ENCODE assay signal across 13 mouse cellular contexts in the genomic region with DNA sequence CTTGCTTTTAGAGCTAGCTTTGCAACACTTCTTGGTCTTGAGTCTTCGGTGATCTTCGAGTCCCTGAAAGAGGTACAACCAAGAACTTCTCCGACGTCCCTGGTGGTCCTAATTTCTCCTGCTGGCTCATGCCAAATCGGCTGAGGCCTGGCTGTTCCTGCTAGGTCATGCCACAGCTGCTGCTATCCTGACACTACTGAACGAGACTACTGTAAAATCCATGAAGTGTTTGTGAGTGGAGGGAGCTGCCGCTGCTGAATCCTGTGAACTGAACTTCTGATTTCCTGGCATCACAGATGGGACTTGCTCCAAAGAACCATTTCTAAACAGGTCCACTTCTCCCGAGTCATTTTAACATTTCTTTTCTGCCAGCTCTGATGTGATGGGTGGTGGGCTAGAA.
"Had no signal": no experiment of that assay in that cellular context is flagged by ENCODE, and none has a peak within 500 bp of the region (broad histone marks: within the 10 kb centered on the region; RNA-seq: fewer than 3 reads in every experiment).

No protein-coding gene starts in this region.

- H3K4me1 ChIP-seq: limb, embryonic 12.5 days; midbrain, embryonic 15.5 days; neural tube, embryonic 12.5 days had no signal

- DNase-seq: kidney, adult 2 months; kidney, postnatal 25 days; layer of hippocampus, adult 9-11 months; liver; liver, embryonic 13.5 days; liver, postnatal 0 days; thymus, postnatal 36 days had no signal

- ATAC-seq: intestine, embryonic 16.5 days; liver, postnatal 0 days; midbrain, embryonic 15.5 days had no signal

- H3K9me3 ChIP-seq: limb, embryonic 12.5 days; liver, embryonic 13.5 days; midbrain, embryonic 10.5 days; midbrain, embryonic 15.5 days; neural tube, embryonic 12.5 days had no signal

- H3K4me2 ChIP-seq: limb, embryonic 12.5 days; liver, embryonic 13.5 days; midbrain, embryonic 15.5 days; neural tube, embryonic 12.5 days had no signal

- H3K27me3 ChIP-seq: limb, embryonic 12.5 days; liver, embryonic 13.5 days; midbrain, embryonic 15.5 days; neural tube, embryonic 12.5 days had no signal

- H3K9ac ChIP-seq: limb, embryonic 12.5 days; liver, embryonic 13.5 days; liver, postnatal 0 days; midbrain, embryonic 15.5 days; neural tube, embryonic 12.5 days had no signal

- H3K36me3 ChIP-seq: limb, embryonic 12.5 days; liver, embryonic 13.5 days; midbrain, embryonic 10.5 days; midbrain, embryonic 15.5 days; neural tube, embryonic 12.5 days had no signal

- H3K27ac ChIP-seq: limb, embryonic 12.5 days; liver, embryonic 13.5 days; midbrain, embryonic 10.5 days; midbrain, embryonic 15.5 days; neural tube, embryonic 12.5 days; stomach, postnatal 0 days had no signal

- H3K4me3 ChIP-seq: limb, embryonic 12.5 days; liver, embryonic 13.5 days; midbrain, embryonic 10.5 days; midbrain, embryonic 15.5 days; neural tube, embryonic 12.5 days had no signal
